Mouse (Mus musculus) layer of hippocampus, postnatal 25 days (tissue): ENCODE data around the gene Morc2a. TPM values are rescaled to one million over a fixed set of nuclear protein-coding genes. Genes with fewer than 3 reads are reported as not detected.

ENCODE experiments used
- DNase-seq, 2 experiments: peaks; one replicate each; pipeline ENCODE4 v3.0.0; 2022; ENCODE audit warnings: mixed read lengths in 2 of 2, low spot score in 1 of 2; ENCODE audit errors: extremely low spot score in 1 of 2
- total RNA-seq, 2 experiments: library from RNA; stranded (reverse); gene quantifications; 2 replicates each; pipeline ENCODE4 v1.2.3; 2021

Gene Morc2a
- total RNA-seq, 2 experiments from 2014 or later = 33.2 to 43.9 TPM

DNA sequence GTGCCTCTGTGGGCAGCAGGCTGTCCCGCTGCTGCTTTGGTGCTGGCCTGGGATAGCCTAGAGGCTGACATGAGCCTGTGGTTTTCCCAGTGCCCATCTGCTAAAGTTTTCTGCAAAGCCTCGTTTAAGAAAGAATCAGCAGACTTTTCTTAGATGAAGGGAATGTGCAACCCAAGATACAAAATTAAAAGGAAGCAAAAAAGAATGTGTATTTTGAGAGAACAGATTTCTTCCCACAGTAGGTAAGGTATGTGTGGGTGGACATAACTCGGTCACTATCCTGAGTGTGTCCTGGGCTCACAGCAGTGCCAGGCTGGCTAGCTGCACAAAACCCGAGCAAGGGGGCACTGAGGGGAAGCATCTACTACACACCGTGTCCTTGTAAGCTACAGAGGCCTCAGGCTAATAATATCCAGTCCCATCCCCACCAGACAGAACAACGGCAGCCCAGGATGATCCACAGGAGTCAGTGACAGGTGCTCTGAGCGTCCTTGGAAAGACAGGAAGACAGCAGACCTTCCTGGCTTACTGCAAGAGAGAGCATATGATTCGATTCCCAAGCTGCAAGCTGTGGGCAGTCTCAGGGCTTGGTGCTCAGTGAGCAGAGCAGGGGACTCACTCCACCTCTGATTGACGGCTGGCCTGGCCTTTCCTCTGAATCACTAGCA lies 78.6 kb downstream of the Morc2a start:
- DNase-seq = no peak

DNA sequence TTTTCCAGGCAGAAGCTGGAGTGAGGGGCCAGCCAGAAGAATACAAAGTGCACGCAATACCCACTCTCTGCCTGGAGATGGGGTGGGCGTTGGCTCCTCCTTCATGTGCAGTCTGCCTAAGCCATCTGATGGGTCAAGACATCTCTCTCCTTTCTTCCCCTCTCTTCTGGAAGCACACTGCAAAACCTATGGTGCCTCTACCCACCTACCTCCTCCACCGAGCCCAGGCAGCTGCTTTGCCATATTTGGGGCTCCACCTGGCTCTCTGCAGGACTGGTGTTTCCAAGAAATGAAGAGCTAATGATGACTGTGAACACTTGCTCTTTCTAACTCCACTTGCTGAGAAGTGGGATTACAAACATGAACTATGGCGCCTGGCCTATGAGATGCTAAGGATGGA lies 82.5 kb downstream of the Morc2a start:
- DNase-seq = no peak

GRCm38 (mm10) chr11:3733933-3734636 lies 85.1 kb downstream of the Morc2a start:
- DNase-seq = no peak

DNA sequence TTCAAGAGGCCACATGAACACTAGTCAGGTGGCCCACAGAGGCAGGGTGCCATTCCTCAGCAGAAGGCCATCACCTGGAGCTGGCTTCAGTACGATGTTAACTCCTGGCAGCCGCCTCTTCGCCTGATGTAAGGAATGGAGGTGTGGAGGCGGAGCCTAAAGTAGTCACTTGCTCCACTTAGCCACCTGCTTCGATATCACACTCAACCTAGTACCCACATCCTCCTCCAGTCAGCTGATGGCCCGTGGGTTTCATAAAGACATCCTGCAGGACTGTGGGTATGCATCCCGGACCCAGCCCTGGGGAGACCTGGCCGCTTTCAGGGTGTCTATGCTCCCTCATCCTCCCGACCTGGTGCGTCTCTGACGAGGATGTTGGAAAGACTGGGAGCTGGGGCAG lies 86.7 kb downstream of the Morc2a start:
- no peak for DNase-seq

GRCm38 (mm10) chr11:3738778-3739177 lies 89.8 kb downstream of the Morc2a start:
- no peak for DNase-seq

Other genes with a start within 250 kb of the Morc2a start
- gene Limk2, start 240.0 kb upstream of the Morc2a start, total RNA-seq = 100 to 1,000 TPM in 1 of 2 experiments, 10 to 100 TPM in 1; 83.1 to 104 TPM
- 10 to 100 TPM; 25.2 to 28.0 TPM for gene Rnf185, start 196.8 kb upstream of the Morc2a start, total RNA-seq
- 1 to 10 TPM; 1.9 to 2.1 TPM for gene Pla2g3, start 160.9 kb upstream of the Morc2a start, total RNA-seq
- 10 to 100 TPM; 76.9 to 78.3 TPM for gene Inpp5j, start 144.4 kb upstream of the Morc2a start, total RNA-seq
- 100 to 1,000 TPM; 204 to 221 TPM for gene Selenom, start 134.5 kb upstream of the Morc2a start, total RNA-seq
- gene Smtn, start 108.6 kb upstream of the Morc2a start, total RNA-seq = 1 to 10 TPM; 8.8 to 8.9 TPM
- gene Osbp2, start 214.7 kb downstream of the Morc2a start, total RNA-seq = 10 to 100 TPM; 76.4 to 77.6 TPM
- gene 4921536K21Rik, start 245.9 kb downstream of the Morc2a start, total RNA-seq = under 1 TPM; 0.62 to 0.63 TPM
- gene Dusp18, start 246.0 kb downstream of the Morc2a start, total RNA-seq = 10 to 100 TPM; 26.1 to 26.4 TPM